Mouse (Mus musculus): ENCODE data around the gene 1810049J17Rik. TPM values are rescaled to one million over a fixed set of nuclear protein-coding genes. Genes with fewer than 3 reads are reported as not detected.

The 1810049J17Rik gene
- total and polyA plus RNA-seq, 3 experiments: not detected

GRCm38 (mm10) chr15:12313255-12313654 is 8.4 kb downstream of the 1810049J17Rik start:
- WGBS: 35% methylated on average over 1 of the region's 1 CpGs

DNA sequence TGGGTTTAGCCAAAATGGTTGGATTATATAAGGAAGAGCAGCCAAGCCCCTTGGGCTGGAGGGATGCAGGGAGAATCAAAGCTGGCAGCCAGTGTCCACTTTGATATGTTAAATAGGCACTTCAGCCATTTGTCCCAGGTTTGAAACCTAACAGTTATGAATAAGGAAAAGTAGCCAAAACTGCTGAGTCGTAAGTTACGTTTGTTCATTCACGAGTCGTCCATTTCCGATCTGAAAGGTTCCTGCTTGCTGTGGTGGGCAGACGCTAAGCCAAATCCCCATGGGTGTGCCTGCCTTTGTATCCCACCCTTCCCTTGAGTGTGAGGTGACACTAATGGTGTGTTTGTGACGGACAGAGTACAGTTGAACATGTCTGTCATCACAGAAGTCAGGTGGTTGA is 10.2 kb downstream of the 1810049J17Rik start:
- 88% methylated on average over 7 of the region's 7 CpGs for WGBS

More at GRCm38 (mm10) chr15:12313255-12313654, 8.4 kb downstream of the 1810049J17Rik start:
- H3K36me3 ChIP-seq (ENCODE audit: control insufficient read depth, insufficient read depth, low read length): no peaks in the 10 kb centered on the region
- peak in 1 of 2 experiments; percentile 31 for DNase-seq
- intact Hi-C loops (cut with DNase I): no loop called here
- H3K9ac ChIP-seq (ENCODE audit: low read depth, low read length): no peak overlapping the region
- no peaks in the 10 kb centered on the region for H3K79me2 ChIP-seq (replicated peaks; ENCODE audit: control insufficient read depth, insufficient read depth, low read length)
- no peaks in the 10 kb centered on the region for H3K27me3 ChIP-seq (ENCODE audit: control insufficient read depth, insufficient read depth, low read length)
- TF ChIP-seq CTCF (IDR thresholded peaks at IDR 0.05): no peak
- TF ChIP-seq EP300 (IDR thresholded peaks at IDR 0.05; ENCODE audit: insufficient read depth, low read depth, low read length): no peak
- no peak for TF ChIP-seq POLR2A (IDR thresholded peaks at IDR 0.05; ENCODE audit: insufficient read depth, low read depth, low read length)
- H3K4me3 ChIP-seq: no peak overlapping the region
- H3K4me1 ChIP-seq (ENCODE audit: control insufficient read depth, insufficient read depth, low read length): no peaks in the 10 kb centered on the region
- no peak overlapping the region for H3K27ac ChIP-seq

DNA sequence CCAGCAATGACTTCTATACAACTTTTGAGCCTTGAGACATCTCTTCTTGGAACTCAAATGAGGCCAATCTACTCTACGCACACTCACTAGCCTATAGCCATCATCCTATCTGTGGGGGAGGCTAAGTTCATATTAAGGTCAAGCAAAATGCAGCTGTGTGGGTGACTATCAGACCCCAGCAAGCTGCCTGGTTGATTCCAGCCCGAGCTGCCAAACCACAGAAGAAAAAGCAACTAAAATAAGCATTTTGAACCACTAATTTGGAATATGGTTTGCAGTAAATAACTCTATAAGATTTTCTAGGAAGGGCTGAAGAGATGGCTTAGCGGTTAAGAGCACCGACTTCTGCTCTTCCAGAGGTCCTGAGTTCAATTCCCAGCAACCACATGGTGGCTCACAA is 11.0 kb downstream of the 1810049J17Rik start:
- no peaks in the 10 kb centered on the region for H3K27me3 ChIP-seq (ENCODE audit: control insufficient read depth, insufficient read depth, low read length)
- H3K4me3 ChIP-seq: no peak overlapping the region
- no peak overlapping the region for H3K27ac ChIP-seq
- peaks cover 4% of the 10 kb centered on the region for H3K4me1 ChIP-seq (ENCODE audit: control insufficient read depth, insufficient read depth, low read length)
- H3K79me2 ChIP-seq (replicated peaks; ENCODE audit: control insufficient read depth, insufficient read depth, low read length): no peaks in the 10 kb centered on the region
- no peaks in the 10 kb centered on the region for H3K36me3 ChIP-seq (ENCODE audit: control insufficient read depth, insufficient read depth, low read length)
- intact Hi-C loops (cut with DNase I): no loop called here
- no peak for DNase-seq
- 80% methylated on average over 4 of the region's 4 CpGs for WGBS
- no peak for TF ChIP-seq POLR2A (IDR thresholded peaks at IDR 0.05; ENCODE audit: insufficient read depth, low read depth, low read length)
- no peak for TF ChIP-seq EP300 (IDR thresholded peaks at IDR 0.05; ENCODE audit: insufficient read depth, low read depth, low read length)
- TF ChIP-seq CTCF (IDR thresholded peaks at IDR 0.05): no peak
- H3K9ac ChIP-seq (ENCODE audit: low read depth, low read length): no peak overlapping the region

More for the DNA sequence above, 10.2 kb downstream of the 1810049J17Rik start:
- Histone ChIP-seq H3K4me1 (ENCODE audit: control insufficient read depth, insufficient read depth, low read length) (peaks cover 3% of the 10 kb centered on the region), H3K27ac (no peak overlapping the region), H3K9ac (ENCODE audit: low read depth, low read length) (no peak overlapping the region), H3K79me2 (replicated peaks; ENCODE audit: control insufficient read depth, insufficient read depth, low read length) (no peaks in the 10 kb centered on the region), H3K4me3 (no peak overlapping the region), H3K36me3 (ENCODE audit: control insufficient read depth, insufficient read depth, low read length) (no peaks in the 10 kb centered on the region), H3K27me3 (ENCODE audit: control insufficient read depth, insufficient read depth, low read length) (no peaks in the 10 kb centered on the region)
- no peak for TF ChIP-seq EP300 (IDR thresholded peaks at IDR 0.05; ENCODE audit: insufficient read depth, low read depth, low read length)
- no peak for TF ChIP-seq POLR2A (IDR thresholded peaks at IDR 0.05; ENCODE audit: insufficient read depth, low read depth, low read length)
- no peak for TF ChIP-seq CTCF (IDR thresholded peaks at IDR 0.05)
- intact Hi-C loops (cut with DNase I): no loop called here
- DNase-seq: no peak

DNA sequence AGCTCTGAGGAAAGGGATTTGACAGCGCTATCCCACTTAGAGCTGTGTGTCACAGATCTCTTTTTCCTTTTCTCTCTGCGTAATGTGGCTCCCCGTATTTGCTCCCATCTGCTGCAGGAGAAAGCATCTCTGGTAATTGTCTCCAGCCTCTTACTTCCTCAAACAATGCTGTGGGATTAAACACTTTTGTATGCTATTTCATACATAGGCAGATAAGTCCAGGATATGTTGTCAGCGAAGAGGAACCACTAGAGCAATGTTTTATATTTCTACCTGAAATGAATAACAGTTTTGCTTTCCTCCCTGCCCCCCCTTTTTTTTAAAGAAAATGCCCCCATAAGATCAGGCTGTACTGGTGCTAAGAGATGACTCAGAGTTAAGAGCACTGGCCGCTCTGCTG is 13.2 kb downstream of the 1810049J17Rik start:
- Histone ChIP-seq H3K27me3 (ENCODE audit: control insufficient read depth, insufficient read depth, low read length) (no peaks in the 10 kb centered on the region), H3K4me3 (no peak overlapping the region), H3K27ac (no peak overlapping the region), H3K36me3 (ENCODE audit: control insufficient read depth, insufficient read depth, low read length) (no peaks in the 10 kb centered on the region), H3K4me1 (ENCODE audit: control insufficient read depth, insufficient read depth, low read length) (peaks cover 4% of the 10 kb centered on the region), H3K79me2 (replicated peaks; ENCODE audit: control insufficient read depth, insufficient read depth, low read length) (no peaks in the 10 kb centered on the region), H3K9ac (ENCODE audit: low read depth, low read length) (no peak overlapping the region)
- DNase-seq: no peak
- intact Hi-C loops (cut with DNase I): no loop called here
- no peak for TF ChIP-seq CTCF (IDR thresholded peaks at IDR 0.05)
- no peak for TF ChIP-seq POLR2A (IDR thresholded peaks at IDR 0.05; ENCODE audit: insufficient read depth, low read depth, low read length)
- no peak for TF ChIP-seq EP300 (IDR thresholded peaks at IDR 0.05; ENCODE audit: insufficient read depth, low read depth, low read length)
- WGBS: 87% methylated on average over 5 of the region's 5 CpGs

GRCm38 (mm10) chr15:12307114-12307513 is 14.6 kb downstream of the 1810049J17Rik start:
- Histone ChIP-seq H3K27ac (no peak overlapping the region; the same call in none of the 2 replicates), H3K9ac (ENCODE audit: low read depth, low read length) (no peak overlapping the region), H3K4me1 (ENCODE audit: control insufficient read depth, insufficient read depth, low read length) (peaks cover 4% of the 10 kb centered on the region), H3K79me2 (replicated peaks; ENCODE audit: control insufficient read depth, insufficient read depth, low read length) (no peaks in the 10 kb centered on the region), H3K27me3 (ENCODE audit: control insufficient read depth, insufficient read depth, low read length) (no peaks in the 10 kb centered on the region), H3K36me3 (ENCODE audit: control insufficient read depth, insufficient read depth, low read length) (no peaks in the 10 kb centered on the region), H3K4me3 (no peak overlapping the region)
- intact Hi-C loops (cut with DNase I): no loop called here
- no peak for TF ChIP-seq EP300 (IDR thresholded peaks at IDR 0.05; ENCODE audit: insufficient read depth, low read depth, low read length)
- TF ChIP-seq CTCF (IDR thresholded peaks at IDR 0.05): no peak
- no peak for TF ChIP-seq POLR2A (IDR thresholded peaks at IDR 0.05; ENCODE audit: insufficient read depth, low read depth, low read length)
- DNase-seq: no peak
- 47% methylated on average over 4 of the region's 4 CpGs for WGBS

- H3K27ac ChIP-seq: peak overlapping the region; percentile 15
- intact Hi-C loops (cut with DNase I): no loop called here
Observed at GRCm38 (mm10) chr15:12306188-12307071, 15.3 kb downstream of the 1810049J17Rik start.

More at GRCm38 (mm10) chr15:12306188-12307071, 15.3 kb downstream of the 1810049J17Rik start:
- 12% methylated on average over 8 of the region's 8 CpGs for WGBS
- no peaks in the 10 kb centered on the region for H3K79me2 ChIP-seq (replicated peaks; ENCODE audit: control insufficient read depth, insufficient read depth, low read length)
- TF ChIP-seq POLR2A (IDR thresholded peaks at IDR 0.05; ENCODE audit: insufficient read depth, low read depth, low read length) (no peak), EP300 (IDR thresholded peaks at IDR 0.05; ENCODE audit: insufficient read depth, low read depth, low read length) (no peak), CTCF (IDR thresholded peaks at IDR 0.05) (no peak)
- no peaks in the 10 kb centered on the region for H3K36me3 ChIP-seq (ENCODE audit: control insufficient read depth, insufficient read depth, low read length)
- H3K4me1 ChIP-seq (ENCODE audit: control insufficient read depth, insufficient read depth, low read length): peaks cover 4% of the 10 kb centered on the region
- H3K27me3 ChIP-seq (ENCODE audit: control insufficient read depth, insufficient read depth, low read length): no peaks in the 10 kb centered on the region
- DNase-seq: peak in 1 of 2 experiments; percentile 35
- H3K4me3 ChIP-seq: no peak overlapping the region
- H3K9ac ChIP-seq (ENCODE audit: low read depth, low read length): peak overlapping the region; percentile 31; the same call in 1 of the 2 replicates
